Mouse (Mus musculus): ENCODE data around the gene Alkbh6. TPM values are rescaled to one million over a fixed set of nuclear protein-coding genes. Genes with fewer than 3 reads are reported as not detected.

The Alkbh6 gene
- total RNA-seq, 2 experiments from 2014 or later, result 23.1 to 24.6 TPM

GRCm38 (mm10) chr7:30293795-30294194 is 14.7 kb upstream of the Alkbh6 start:
- intact Hi-C loops (cut with DNase I), result no loop called here
- DNase-seq (ENCODE audit: low spot score), result no peak

GRCm38 (mm10) chr7:30294296-30294695 is 14.2 kb upstream of the Alkbh6 start:
- DNase-seq (ENCODE audit: low spot score), result no peak
- intact Hi-C loops (cut with DNase I), result no loop called here

- peak; percentile 62 for DNase-seq (ENCODE audit: low spot score)
- intact Hi-C loops (cut with DNase I), result no loop called here
Observed at GRCm38 (mm10) chr7:30295103-30295502, 13.4 kb upstream of the Alkbh6 start.

- no peak for DNase-seq (ENCODE audit: low spot score)
- intact Hi-C loops (cut with DNase I), result no loop called here
Observed at GRCm38 (mm10) chr7:30296816-30297215, 11.7 kb upstream of the Alkbh6 start.

GRCm38 (mm10) chr7:30297266-30297665 is 11.3 kb upstream of the Alkbh6 start:
- intact Hi-C loops (cut with DNase I), result no loop called here
- DNase-seq (ENCODE audit: low spot score), result no peak

GRCm38 (mm10) chr7:30300914-30301313 is 7.6 kb upstream of the Alkbh6 start:
- intact Hi-C loops (cut with DNase I), result no loop called here
- DNase-seq (ENCODE audit: low spot score), result no peak

GRCm38 (mm10) chr7:30306083-30306779 is 2.3 kb upstream of the Alkbh6 start:
- DNase-seq (ENCODE audit: low spot score), result no peak
- intact Hi-C loops (cut with DNase I), result no loop called here

GRCm38 (mm10) chr7:30309395-30310129 is 1.0 kb downstream of the Alkbh6 start:
- intact Hi-C loops (cut with DNase I), result no loop called here
- no peak for DNase-seq (ENCODE audit: low spot score)

- no peak for DNase-seq (ENCODE audit: low spot score)
- intact Hi-C loops (cut with DNase I), result no loop called here
Observed at GRCm38 (mm10) chr7:30310136-30310535, 1.6 kb downstream of the Alkbh6 start.

GRCm38 (mm10) chr7:30313666-30314320 is 5.3 kb downstream of the Alkbh6 start:
- no peak for DNase-seq (ENCODE audit: low spot score)
- intact Hi-C loops (cut with DNase I), result no loop called here

- intact Hi-C loops (cut with DNase I), result no loop called here
- DNase-seq (ENCODE audit: low spot score), result no peak
Observed at GRCm38 (mm10) chr7:30314721-30315155, 6.2 kb downstream of the Alkbh6 start, which contains the start of gene Syne4. Gene Syne4, plus strand, starts transcription at chr7:30314807.

- DNase-seq (ENCODE audit: low spot score), result no peak
- intact Hi-C loops (cut with DNase I), result no loop called here
Observed at GRCm38 (mm10) chr7:30315559-30316529, 7.3 kb downstream of the Alkbh6 start.

GRCm38 (mm10) chr7:30318142-30318541 is 9.6 kb downstream of the Alkbh6 start:
- intact Hi-C loops (cut with DNase I), result no loop called here
- no peak for DNase-seq (ENCODE audit: low spot score)

- intact Hi-C loops (cut with DNase I), result no loop called here
- DNase-seq (ENCODE audit: low spot score), result no peak
Observed at GRCm38 (mm10) chr7:30320946-30321345, 12.4 kb downstream of the Alkbh6 start.

GRCm38 (mm10) chr7:30321539-30322284 is 13.2 kb downstream of the Alkbh6 start, which contains the start of gene E130208F15Rik:
Gene E130208F15Rik, plus strand, starts transcription at chr7:30321740.
- intact Hi-C loops (cut with DNase I), result no loop called here
- peak; percentile 51 for DNase-seq (ENCODE audit: low spot score)

GRCm38 (mm10) chr7:30322285-30322667 is 13.8 kb downstream of the Alkbh6 start:
- intact Hi-C loops (cut with DNase I), result no loop called here
- peak; percentile 96 for DNase-seq (ENCODE audit: low spot score)

GRCm38 (mm10) chr7:30322865-30323264 is 14.3 kb downstream of the Alkbh6 start:
- intact Hi-C loops (cut with DNase I), result no loop called here

GRCm38 (mm10) chr7:30323795-30324194 is 15.3 kb downstream of the Alkbh6 start, which contains the start of gene Sdhaf1:
Gene Sdhaf1, minus strand, starts transcription at chr7:30323895.
- intact Hi-C loops (cut with DNase I), result no loop called here
- no peak for DNase-seq (ENCODE audit: low spot score)

More at GRCm38 (mm10) chr7:30322865-30323264, 14.3 kb downstream of the Alkbh6 start:
- no peak for DNase-seq (ENCODE audit: low spot score)

All from heart, postnatal 25 days (tissue).